9 mouse cellular contexts compared by ENCODE assay signal in the genomic region with DNA sequence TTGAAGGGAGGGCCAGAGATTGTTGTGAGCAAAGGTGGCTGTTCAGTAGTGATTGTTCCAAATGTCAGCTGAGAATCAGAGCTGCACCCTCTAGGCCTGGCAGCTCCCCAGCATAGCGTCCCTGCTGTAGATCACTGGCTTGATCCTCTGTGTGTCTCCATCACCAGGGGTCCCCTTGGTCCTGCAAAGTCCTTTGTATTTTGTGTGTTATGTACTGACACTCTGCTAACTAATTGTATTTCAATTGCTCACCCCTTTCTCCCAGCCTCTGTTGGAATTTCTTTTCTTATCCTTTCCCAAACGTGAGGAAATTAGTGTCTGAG.
DNase-seq lines count a peak whose midpoint lies in the region; ATAC-seq and TF ChIP-seq lines count a peak whose summit lies in the region.
"Had no signal": no experiment of that assay in that cellular context is flagged by ENCODE, and none has a peak within 500 bp of the region (broad histone marks: within the 10 kb centered on the region; RNA-seq: fewer than 3 reads in every experiment).

No protein-coding gene starts in this region.

- DNase-seq in forebrain, embryonic 10.5 days (ENCODE audit: extremely low spot score, low spot score) = no peak
- no peak for DNase-seq in layer of hippocampus, adult 2 months (ENCODE audit: low spot score in 2 of 2)
- no peak for DNase-seq in layer of hippocampus, adult 9-11 months
- no peak for DNase-seq in cerebellum, postnatal 10 days
- DNase-seq in liver = no peak
- DNase-seq: gastrocnemius, postnatal 10 days had no signal

- no peak overlapping the region for H3K4me2 ChIP-seq in forebrain, embryonic 16.5 days (ENCODE audit: low read length)
- no peak overlapping the region for H3K4me2 ChIP-seq in intestine, postnatal 0 days (replicated peaks; ENCODE audit: low read depth)
- H3K4me2 ChIP-seq in stomach, embryonic 14.5 days (replicated peaks; ENCODE audit: low read depth, low read length) = no peak overlapping the region

- no peaks in the 10 kb centered on the region for H3K27me3 ChIP-seq in forebrain, embryonic 10.5 days (ENCODE audit: poor library complexity, severe bottlenecking)
- no peaks in the 10 kb centered on the region for H3K27me3 ChIP-seq in forebrain, embryonic 16.5 days (replicated peaks; ENCODE audit: control insufficient read depth, insufficient read depth, low read length)
- H3K27me3 ChIP-seq in intestine, postnatal 0 days (replicated peaks; ENCODE audit: control insufficient read depth, insufficient read depth, low read length) = no peaks in the 10 kb centered on the region
- no peaks in the 10 kb centered on the region for H3K27me3 ChIP-seq in stomach, embryonic 14.5 days (ENCODE audit: control insufficient read depth, insufficient read depth, low read length)

- 5% methylated on average over 2 of the region's 2 CpGs for WGBS in forebrain, embryonic 10.5 days
- whole genome bisulfite sequencing in forebrain, embryonic 16.5 days = 0% methylated on average over 2 of the region's 2 CpGs
- WGBS in intestine, postnatal 0 days = 23% methylated on average over 2 of the region's 2 CpGs
- WGBS in stomach, embryonic 14.5 days = 22% methylated on average over 2 of the region's 2 CpGs

- peaks cover 26% of the 10 kb centered on the region for H3K4me1 ChIP-seq in forebrain, embryonic 10.5 days
- H3K4me1 ChIP-seq in forebrain, embryonic 16.5 days (replicated peaks; ENCODE audit: control insufficient read depth, insufficient read depth, low read length) = peaks cover 4% of the 10 kb centered on the region
- H3K4me1 ChIP-seq in intestine, postnatal 0 days (replicated peaks; ENCODE audit: control insufficient read depth, insufficient read depth, low read length) = 0 out of 2 replicates have a peak, but pooled peaks cover 5% of the 10 kb centered on the region
- 0 out of 2 replicates have a peak, but pooled peaks cover 6% of the 10 kb centered on the region for H3K4me1 ChIP-seq in stomach, embryonic 14.5 days (ENCODE audit: control insufficient read depth, insufficient read depth, low read length)

- H3K9ac ChIP-seq in forebrain, embryonic 16.5 days (replicated peaks; ENCODE audit: low read depth, low read length) = no peak overlapping the region
- H3K9ac ChIP-seq in intestine, postnatal 0 days (ENCODE audit: low read depth, low read length) = no peak overlapping the region
- H3K9ac ChIP-seq in stomach, embryonic 14.5 days (replicated peaks; ENCODE audit: low read depth, low read length) = no peak overlapping the region

- H3K36me3 ChIP-seq in forebrain, embryonic 10.5 days (replicated peaks) = no peaks in the 10 kb centered on the region
- no peaks in the 10 kb centered on the region for H3K36me3 ChIP-seq in forebrain, embryonic 16.5 days (ENCODE audit: control insufficient read depth, insufficient read depth)
- no peaks in the 10 kb centered on the region for H3K36me3 ChIP-seq in intestine, postnatal 0 days (ENCODE audit: control insufficient read depth, insufficient read depth)
- no peaks in the 10 kb centered on the region for H3K36me3 ChIP-seq in stomach, embryonic 14.5 days (ENCODE audit: control insufficient read depth, insufficient read depth, low read length)

- TF ChIP-seq CTCF in layer of hippocampus, adult 2 months (conservative IDR thresholded peaks at IDR 0.05) = no peak
- no peak for TF ChIP-seq CTCF in intestine, postnatal 0 days (IDR thresholded peaks at IDR 0.05; ENCODE audit: low read depth)

- no peak for ATAC-seq in forebrain, embryonic 16.5 days
- ATAC-seq in intestine, postnatal 0 days = peak; percentile 45; the same call in 1 of the 2 replicates
- no peak; the same call in 1 of the 2 replicates for ATAC-seq in stomach, embryonic 14.5 days (ENCODE audit: insufficient number of reproducible peaks, insufficient read depth, low FRiP score, low read depth)

- H3K27ac ChIP-seq in forebrain, embryonic 10.5 days = peak overlapping the region; percentile 75
- no peak overlapping the region for H3K27ac ChIP-seq in forebrain, embryonic 16.5 days (ENCODE audit: low read length)
- peak overlapping the region; percentile 28; the same call in 1 of the 2 replicates for H3K27ac ChIP-seq in layer of hippocampus, adult 2 months
- no peak overlapping the region for H3K27ac ChIP-seq in intestine, postnatal 0 days (ENCODE audit: low read depth, low read length)
- peak overlapping the region; percentile 39; the same call in 1 of the 2 replicates for H3K27ac ChIP-seq in stomach, embryonic 14.5 days (ENCODE audit: low read length)

- no peak overlapping the region for H3K4me3 ChIP-seq in forebrain, embryonic 10.5 days
- no peak overlapping the region for H3K4me3 ChIP-seq in forebrain, embryonic 16.5 days (replicated peaks; ENCODE audit: low read length)
- no peak overlapping the region for H3K4me3 ChIP-seq in layer of hippocampus, adult 2 months
- no peak overlapping the region for H3K4me3 ChIP-seq in intestine, postnatal 0 days (ENCODE audit: low read depth, low read length)
- no peak overlapping the region for H3K4me3 ChIP-seq in stomach, embryonic 14.5 days (ENCODE audit: low read depth, low read length)

- H3K9me3 ChIP-seq in forebrain, embryonic 10.5 days = no peaks in the 10 kb centered on the region
- no peaks in the 10 kb centered on the region for H3K9me3 ChIP-seq in forebrain, embryonic 16.5 days (ENCODE audit: control insufficient read depth, low read length)
- no peaks in the 10 kb centered on the region for H3K9me3 ChIP-seq in intestine, postnatal 0 days (ENCODE audit: control insufficient read depth)
- H3K9me3 ChIP-seq in stomach, embryonic 14.5 days (ENCODE audit: control insufficient read depth, low read depth, low read length) = no peaks in the 10 kb centered on the region

Comparison
In these comparisons a context has a peak if more than half of its experiments do, and no peak if none do; other contexts are left out.
1. H3K27ac ChIP-seq: peak in forebrain, embryonic 10.5 days (single experiment), layer of hippocampus, adult 2 months (single experiment) and stomach, embryonic 14.5 days (single experiment); none in forebrain, embryonic 16.5 days (single experiment) and intestine, postnatal 0 days (single experiment).